Mouse (Mus musculus): ENCODE data around the gene Hes3. TPM values are rescaled to one million over a fixed set of nuclear protein-coding genes. Genes with fewer than 3 reads are reported as not detected.
A peak's percentile ranks its signal among the peaks of the same experiment; 100 is the strongest.

Hes3 gene
- polyA plus RNA-seq, 1 experiment from 2014 or later, result 0.53 TPM

- H3K27ac ChIP-seq (ENCODE audit: low read depth, low read length), result no peak overlapping the region
- no peak for ATAC-seq (replicated peaks; ENCODE audit: low FRiP score)
- WGBS, result 37% methylated on average over 10 of the region's 10 CpGs
- H3K4me2 ChIP-seq (ENCODE audit: low read depth, low read length, severe bottlenecking), result no peak overlapping the region
- no peaks in the 10 kb centered on the region for H3K9me3 ChIP-seq (ENCODE audit: control insufficient read depth, low read length)
- H3K36me3 ChIP-seq (ENCODE audit: control insufficient read depth, insufficient read depth, low read length), result no peaks in the 10 kb centered on the region
- no peak overlapping the region for H3K4me3 ChIP-seq (ENCODE audit: low read depth, low read length)
- DNase-seq (ENCODE audit: low spot score), result no peak
- H3K27me3 ChIP-seq (ENCODE audit: control insufficient read depth, insufficient read depth, low read length), result no peaks in the 10 kb centered on the region
- H3K4me1 ChIP-seq (replicated peaks; ENCODE audit: control insufficient read depth, insufficient read depth, low read length), result no peaks in the 10 kb centered on the region
- no peak overlapping the region for H3K9ac ChIP-seq (ENCODE audit: low read length)
These were observed 27.8 kb downstream of the Hes3 start for GRCm38 (mm10) chr4:152263512-152264176.

DNA sequence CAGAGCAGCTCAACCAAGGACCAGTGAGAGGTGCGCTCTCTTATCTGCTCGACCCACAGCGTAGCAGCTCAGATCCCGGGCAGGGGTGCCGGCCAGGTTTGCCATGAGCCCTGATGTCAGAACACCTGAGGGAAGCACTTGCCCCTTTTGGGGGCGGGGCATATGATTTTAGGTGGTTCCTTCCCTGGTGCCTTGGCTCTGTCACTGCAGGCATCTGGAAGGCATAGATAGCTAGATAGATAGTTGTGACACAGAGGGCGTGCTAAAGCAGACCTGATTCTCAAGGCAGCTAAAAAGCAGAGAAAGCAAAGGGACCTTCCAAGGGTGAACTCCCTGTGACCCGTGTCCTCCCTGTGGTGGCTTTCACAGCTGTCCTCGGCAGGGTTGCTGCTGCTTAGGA is 28.4 kb downstream of the Hes3 start:
- 68% methylated on average over 9 of the region's 9 CpGs for whole genome bisulfite sequencing
- H3K27ac ChIP-seq (ENCODE audit: low read depth, low read length), result no peak overlapping the region
- no peak overlapping the region for H3K9ac ChIP-seq (ENCODE audit: low read length)

GRCm38 (mm10) chr4:152262187-152262586 is 29.3 kb downstream of the Hes3 start:
- H3K27me3 ChIP-seq (ENCODE audit: control insufficient read depth, insufficient read depth, low read length), result no peaks in the 10 kb centered on the region
- H3K36me3 ChIP-seq (ENCODE audit: control insufficient read depth, insufficient read depth, low read length), result no peaks in the 10 kb centered on the region
- WGBS, result 77% methylated on average over 9 of the region's 9 CpGs
- H3K9ac ChIP-seq (ENCODE audit: low read length), result no peak overlapping the region
- H3K9me3 ChIP-seq (ENCODE audit: control insufficient read depth, low read length), result no peaks in the 10 kb centered on the region
- no peak overlapping the region for H3K4me2 ChIP-seq (ENCODE audit: low read depth, low read length, severe bottlenecking)
- no peak for DNase-seq (ENCODE audit: low spot score)
- no peaks in the 10 kb centered on the region for H3K4me1 ChIP-seq (replicated peaks; ENCODE audit: control insufficient read depth, insufficient read depth, low read length)
- no peak overlapping the region for H3K4me3 ChIP-seq (ENCODE audit: low read depth, low read length)
- H3K27ac ChIP-seq (ENCODE audit: low read depth, low read length), result 0 out of 2 replicates have a peak overlapping the region, but pooled peaks have one; percentile 6
- no peak for ATAC-seq (replicated peaks; ENCODE audit: low FRiP score)

More for the DNA sequence above, 28.4 kb downstream of the Hes3 start:
- Histone ChIP-seq H3K4me1 (replicated peaks; ENCODE audit: control insufficient read depth, insufficient read depth, low read length) (no peaks in the 10 kb centered on the region), H3K9me3 (ENCODE audit: control insufficient read depth, low read length) (no peaks in the 10 kb centered on the region), H3K36me3 (ENCODE audit: control insufficient read depth, insufficient read depth, low read length) (no peaks in the 10 kb centered on the region), H3K4me3 (ENCODE audit: low read depth, low read length) (no peak overlapping the region), H3K27me3 (ENCODE audit: control insufficient read depth, insufficient read depth, low read length) (no peaks in the 10 kb centered on the region), H3K4me2 (ENCODE audit: low read depth, low read length, severe bottlenecking) (no peak overlapping the region)
- DNase-seq (ENCODE audit: low spot score) (no peak), ATAC-seq (replicated peaks; ENCODE audit: low FRiP score) (no peak)

GRCm38 (mm10) chr4:152260451-152260850 is 31.0 kb downstream of the Hes3 start:
- Histone ChIP-seq H3K4me1 (replicated peaks; ENCODE audit: control insufficient read depth, insufficient read depth, low read length) (no peaks in the 10 kb centered on the region), H3K4me2 (ENCODE audit: low read depth, low read length, severe bottlenecking) (no peak overlapping the region), H3K27ac (ENCODE audit: low read depth, low read length) (no peak overlapping the region), H3K4me3 (ENCODE audit: low read depth, low read length) (no peak overlapping the region), H3K9me3 (ENCODE audit: control insufficient read depth, low read length) (no peaks in the 10 kb centered on the region), H3K9ac (ENCODE audit: low read length) (no peak overlapping the region), H3K27me3 (ENCODE audit: control insufficient read depth, insufficient read depth, low read length) (no peaks in the 10 kb centered on the region), H3K36me3 (ENCODE audit: control insufficient read depth, insufficient read depth, low read length) (no peaks in the 10 kb centered on the region)
- DNase-seq (ENCODE audit: low spot score) (no peak), ATAC-seq (replicated peaks; ENCODE audit: low FRiP score) (no peak)
- 96% methylated on average over 8 of the region's 8 CpGs for WGBS

GRCm38 (mm10) chr4:152257070-152257469 is 34.4 kb downstream of the Hes3 start:
- Histone ChIP-seq H3K27ac (ENCODE audit: low read depth, low read length) (no peak overlapping the region), H3K27me3 (ENCODE audit: control insufficient read depth, insufficient read depth, low read length) (no peaks in the 10 kb centered on the region), H3K36me3 (ENCODE audit: control insufficient read depth, insufficient read depth, low read length) (no peaks in the 10 kb centered on the region), H3K9ac (ENCODE audit: low read length) (no peak overlapping the region), H3K9me3 (ENCODE audit: control insufficient read depth, low read length) (no peaks in the 10 kb centered on the region), H3K4me2 (ENCODE audit: low read depth, low read length, severe bottlenecking) (no peak overlapping the region), H3K4me3 (ENCODE audit: low read depth, low read length) (no peak overlapping the region), H3K4me1 (replicated peaks; ENCODE audit: control insufficient read depth, insufficient read depth, low read length) (no peaks in the 10 kb centered on the region)
- ATAC-seq (replicated peaks; ENCODE audit: low FRiP score) (no peak), DNase-seq (ENCODE audit: low spot score) (no peak)
- 83% methylated on average over 6 of the region's 6 CpGs for WGBS

DNA sequence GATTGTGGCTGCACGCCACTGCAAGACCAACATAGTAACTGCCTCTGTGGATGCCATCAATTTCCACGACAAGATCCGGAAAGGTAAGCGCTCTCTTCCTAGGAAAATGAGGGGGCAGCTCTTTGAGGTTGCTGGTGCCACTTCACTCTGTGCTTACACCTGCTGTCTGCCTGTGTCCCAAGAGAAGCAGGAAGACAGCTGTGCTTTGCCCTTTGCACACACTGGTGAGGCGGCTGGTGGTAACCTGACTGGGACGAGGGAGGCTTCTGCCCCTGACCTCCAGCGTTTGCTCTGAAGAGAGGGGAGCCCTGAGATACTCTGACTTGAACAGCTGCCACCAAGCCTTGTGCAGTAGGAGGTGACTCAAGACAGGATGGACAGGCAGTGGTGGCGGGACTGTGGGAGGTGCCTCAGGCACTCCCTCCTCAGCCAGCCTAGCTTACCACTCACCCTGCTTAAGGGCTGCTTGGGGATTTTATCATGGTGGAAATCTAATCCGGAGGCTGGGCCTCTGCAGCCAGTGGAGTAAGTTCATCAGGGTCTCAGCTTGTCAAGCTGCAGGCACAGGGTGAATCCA is 38.2 kb downstream of the Hes3 start:
- H3K36me3 ChIP-seq (ENCODE audit: control insufficient read depth, insufficient read depth, low read length), result no peaks in the 10 kb centered on the region; the same call in 1 of the 2 replicates
- DNase-seq (ENCODE audit: low spot score), result no peak
- H3K9ac ChIP-seq (ENCODE audit: low read length), result no peak overlapping the region

GRCm38 (mm10) chr4:152250615-152251014 is 40.8 kb downstream of the Hes3 start:
- Histone ChIP-seq H3K27ac (ENCODE audit: low read depth, low read length) (no peak overlapping the region), H3K36me3 (ENCODE audit: control insufficient read depth, insufficient read depth, low read length) (no peaks in the 10 kb centered on the region; the same call in 1 of the 2 replicates), H3K9ac (ENCODE audit: low read length) (no peak overlapping the region), H3K4me2 (ENCODE audit: low read depth, low read length, severe bottlenecking) (no peak overlapping the region), H3K9me3 (ENCODE audit: control insufficient read depth, low read length) (no peaks in the 10 kb centered on the region), H3K27me3 (ENCODE audit: control insufficient read depth, insufficient read depth, low read length) (no peaks in the 10 kb centered on the region), H3K4me3 (ENCODE audit: low read depth, low read length) (no peak overlapping the region), H3K4me1 (replicated peaks; ENCODE audit: control insufficient read depth, insufficient read depth, low read length) (no peaks in the 10 kb centered on the region)
- WGBS, result 82% methylated on average over 6 of the region's 6 CpGs
- ATAC-seq (replicated peaks; ENCODE audit: low FRiP score) (no peak), DNase-seq (ENCODE audit: low spot score) (no peak)

More for the DNA sequence above, 38.2 kb downstream of the Hes3 start:
- H3K27me3 ChIP-seq (ENCODE audit: control insufficient read depth, insufficient read depth, low read length), result no peaks in the 10 kb centered on the region
- H3K4me2 ChIP-seq (ENCODE audit: low read depth, low read length, severe bottlenecking), result no peak overlapping the region
- H3K27ac ChIP-seq (ENCODE audit: low read depth, low read length), result no peak overlapping the region
- no peak for ATAC-seq (replicated peaks; ENCODE audit: low FRiP score)
- H3K9me3 ChIP-seq (ENCODE audit: control insufficient read depth, low read length), result no peaks in the 10 kb centered on the region
- H3K4me1 ChIP-seq (replicated peaks; ENCODE audit: control insufficient read depth, insufficient read depth, low read length), result no peaks in the 10 kb centered on the region
- no peak overlapping the region for H3K4me3 ChIP-seq (ENCODE audit: low read depth, low read length)
- 80% methylated on average over 9 of the region's 9 CpGs for WGBS

- no peak for DNase-seq (ENCODE audit: low spot score)
- no peak for ATAC-seq (replicated peaks; ENCODE audit: low FRiP score)
- Histone ChIP-seq H3K9ac (ENCODE audit: low read length) (no peak overlapping the region), H3K27ac (ENCODE audit: low read depth, low read length) (no peak overlapping the region), H3K4me2 (ENCODE audit: low read depth, low read length, severe bottlenecking) (no peak overlapping the region), H3K4me3 (ENCODE audit: low read depth, low read length) (no peak overlapping the region), H3K4me1 (replicated peaks; ENCODE audit: control insufficient read depth, insufficient read depth, low read length) (no peaks in the 10 kb centered on the region), H3K36me3 (ENCODE audit: control insufficient read depth, insufficient read depth, low read length) (no peaks in the 10 kb centered on the region; the same call in 1 of the 2 replicates), H3K9me3 (ENCODE audit: control insufficient read depth, low read length) (no peaks in the 10 kb centered on the region), H3K27me3 (ENCODE audit: control insufficient read depth, insufficient read depth, low read length) (no peaks in the 10 kb centered on the region)
- WGBS, result 83% methylated on average over 3 of the region's 3 CpGs
These were observed 44.3 kb downstream of the Hes3 start for GRCm38 (mm10) chr4:152247195-152247594.

- H3K36me3 ChIP-seq (ENCODE audit: control insufficient read depth, insufficient read depth, low read length), result no peaks in the 10 kb centered on the region
- H3K9ac ChIP-seq (ENCODE audit: low read length), result no peak overlapping the region
- ATAC-seq (replicated peaks; ENCODE audit: low FRiP score) (no peak), DNase-seq (ENCODE audit: low spot score) (no peak)
- no peak overlapping the region for H3K4me3 ChIP-seq (ENCODE audit: low read depth, low read length)
- H3K4me2 ChIP-seq (ENCODE audit: low read depth, low read length, severe bottlenecking), result no peak overlapping the region
- H3K27me3 ChIP-seq (ENCODE audit: control insufficient read depth, insufficient read depth, low read length), result no peaks in the 10 kb centered on the region
- H3K4me1 ChIP-seq (replicated peaks; ENCODE audit: control insufficient read depth, insufficient read depth, low read length), result no peaks in the 10 kb centered on the region
- H3K9me3 ChIP-seq (ENCODE audit: control insufficient read depth, low read length), result no peaks in the 10 kb centered on the region
- WGBS, result 86% methylated on average over 6 of the region's 6 CpGs
- no peak overlapping the region for H3K27ac ChIP-seq (ENCODE audit: low read depth, low read length)
These were observed 45.5 kb downstream of the Hes3 start for GRCm38 (mm10) chr4:152246011-152246410.

Data from forebrain, embryonic 11.5 days (tissue).